Mouse (Mus musculus): ENCODE data around the gene Klhl29. TPM values are rescaled to one million over a fixed set of nuclear protein-coding genes. Genes with fewer than 3 reads are reported as not detected.

Klhl29 gene
- polyA plus RNA-seq, 1 experiment from 2014 or later, result 2.3 TPM

DNA sequence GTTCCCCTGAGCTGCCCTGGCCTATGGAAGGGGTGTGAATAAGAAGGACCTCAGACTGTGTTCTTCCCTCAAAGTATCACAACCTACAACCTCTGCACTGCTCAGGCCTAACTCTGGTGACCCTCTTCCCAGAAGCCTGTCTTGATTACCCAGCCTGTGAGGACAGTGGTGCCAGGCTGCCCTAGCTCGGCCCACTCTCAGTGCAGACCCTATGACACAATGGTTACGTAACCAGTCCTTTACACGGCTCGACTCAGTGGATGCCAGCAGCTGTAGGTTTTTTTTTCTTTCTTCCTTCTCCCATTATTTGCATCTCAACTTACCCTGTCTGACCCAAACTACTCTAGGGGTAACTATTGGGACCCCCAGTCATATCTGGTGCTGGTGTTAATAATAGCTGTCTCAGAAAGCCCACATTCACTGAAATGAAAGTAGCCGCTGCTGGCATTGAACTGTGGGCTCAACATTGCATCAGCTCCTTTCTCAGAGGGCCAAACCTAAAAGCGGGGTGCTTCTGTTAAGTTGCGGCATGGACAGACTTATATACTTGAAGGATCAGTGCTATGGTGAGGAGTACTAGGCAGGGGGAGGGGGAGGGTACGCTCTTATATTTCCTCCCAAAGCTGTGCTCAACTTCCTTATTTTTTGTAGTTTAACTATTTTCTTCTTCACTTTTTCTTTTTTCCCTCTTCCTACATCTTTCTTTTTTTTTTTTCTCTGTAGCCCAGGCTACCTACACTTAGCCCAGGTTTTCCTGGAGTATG, 152.9 kb downstream of the Klhl29 start:
- Histone ChIP-seq H3K27ac (no peak overlapping the region), H3K4me2 (replicated peaks) (no peak overlapping the region), H3K4me3 (no peak overlapping the region), H3K4me1 (peaks cover 32% of the 10 kb centered on the region), H3K9ac (no peak overlapping the region), H3K9me3 (no peaks in the 10 kb centered on the region), H3K36me3 (no peaks in the 10 kb centered on the region), H3K27me3 (no peaks in the 10 kb centered on the region)
- 96% methylated on average over 8 of the region's 8 CpGs for WGBS
- no peak for ATAC-seq (ENCODE audit: low FRiP score, low read depth)

DNA sequence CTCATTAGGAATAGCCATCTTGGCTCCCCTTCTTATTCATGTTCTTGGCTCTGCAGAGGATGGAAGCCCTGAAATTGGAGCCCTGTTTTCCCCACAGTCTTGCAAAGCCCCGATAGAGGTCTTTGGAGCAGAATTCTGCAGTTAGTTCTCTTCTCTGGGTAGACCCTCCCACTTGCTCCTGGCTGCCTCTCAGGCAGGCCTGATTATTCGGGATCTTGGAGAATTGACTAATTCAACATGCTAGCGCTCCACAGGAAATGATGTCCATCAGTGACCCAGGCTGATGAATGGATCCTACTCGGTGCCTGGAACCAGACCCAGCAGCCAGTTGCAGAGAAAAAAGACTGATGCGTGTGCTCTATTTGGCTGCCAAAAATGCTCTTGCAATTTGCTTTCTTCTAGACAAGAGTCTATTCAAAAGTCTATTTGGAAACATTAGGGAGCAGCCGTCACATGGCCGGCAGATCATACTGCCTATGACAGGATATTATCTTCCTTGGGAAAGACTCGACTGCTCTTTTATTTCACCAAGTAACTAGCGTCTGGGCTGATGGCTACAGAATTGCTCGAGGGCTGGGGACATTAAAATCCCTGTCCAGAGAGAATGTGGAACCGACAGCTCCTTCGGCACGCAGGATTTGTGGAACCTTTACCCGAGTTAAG, 155.4 kb downstream of the Klhl29 start:
- no peak for ATAC-seq (ENCODE audit: low FRiP score, low read depth)
- no peak overlapping the region for H3K4me2 ChIP-seq (replicated peaks)
- no peaks in the 10 kb centered on the region for H3K36me3 ChIP-seq
- no peak overlapping the region for H3K9ac ChIP-seq
- H3K27me3 ChIP-seq, result no peaks in the 10 kb centered on the region
- no peak overlapping the region; the same call in 1 of the 2 replicates for H3K27ac ChIP-seq
- H3K9me3 ChIP-seq, result no peaks in the 10 kb centered on the region
- WGBS, result 54% methylated on average over 14 of the region's 14 CpGs
- H3K4me1 ChIP-seq, result peaks cover 22% of the 10 kb centered on the region
- H3K4me3 ChIP-seq, result no peak overlapping the region

DNA sequence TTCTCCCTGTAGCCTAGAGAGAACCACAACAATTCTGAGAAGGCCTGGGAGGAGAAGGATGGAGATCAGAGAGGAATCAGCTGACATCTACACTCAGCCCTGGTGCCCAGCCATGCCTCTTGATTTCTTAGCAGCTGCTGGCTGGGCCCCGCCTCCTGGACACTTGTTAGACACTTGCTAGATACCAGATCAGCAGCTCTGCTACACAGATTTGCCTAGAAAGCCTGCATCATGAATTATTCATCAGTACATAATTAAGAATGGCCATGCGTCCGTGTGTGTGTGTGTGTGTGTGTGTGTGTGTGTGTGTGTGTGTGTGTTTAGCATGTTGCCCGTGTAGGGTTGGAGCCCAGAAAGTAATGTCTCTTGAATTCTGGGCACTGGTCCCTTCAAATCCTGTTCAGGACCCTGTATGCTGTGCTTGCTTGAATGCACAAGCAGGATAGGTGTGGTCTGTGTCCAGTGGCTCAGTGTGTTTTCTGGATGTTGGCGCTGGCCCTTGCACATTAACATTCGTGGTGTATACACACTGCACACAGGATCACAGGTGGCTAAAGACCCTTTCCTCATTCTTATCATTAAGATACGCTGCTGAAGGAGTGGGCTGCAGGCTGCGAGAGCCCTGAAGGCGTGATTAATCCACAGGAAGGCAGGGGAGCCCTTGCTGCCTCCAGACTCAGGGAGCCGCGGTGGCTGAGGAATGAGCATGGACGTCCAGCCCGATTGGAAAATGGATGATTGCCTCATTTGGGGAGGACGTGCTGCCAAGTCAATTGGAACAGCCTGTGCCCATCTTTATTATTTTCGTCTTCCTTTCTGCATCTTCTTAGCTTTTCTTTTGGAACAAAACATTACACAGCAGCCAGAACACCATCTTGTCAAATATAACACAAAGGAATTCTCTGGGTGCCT, 159.4 kb downstream of the Klhl29 start:
- H3K27me3 ChIP-seq, result no peaks in the 10 kb centered on the region
- no peak overlapping the region for H3K27ac ChIP-seq
- peaks cover 48% of the 10 kb centered on the region for H3K4me1 ChIP-seq
- no peak for ATAC-seq (ENCODE audit: low FRiP score, low read depth)
- H3K4me3 ChIP-seq, result no peak overlapping the region
- H3K9me3 ChIP-seq, result no peaks in the 10 kb centered on the region
- H3K36me3 ChIP-seq, result no peaks in the 10 kb centered on the region
- H3K4me2 ChIP-seq (replicated peaks), result no peak overlapping the region
- H3K9ac ChIP-seq, result no peak overlapping the region
- WGBS, result 59% methylated on average over 15 of the region's 15 CpGs

DNA sequence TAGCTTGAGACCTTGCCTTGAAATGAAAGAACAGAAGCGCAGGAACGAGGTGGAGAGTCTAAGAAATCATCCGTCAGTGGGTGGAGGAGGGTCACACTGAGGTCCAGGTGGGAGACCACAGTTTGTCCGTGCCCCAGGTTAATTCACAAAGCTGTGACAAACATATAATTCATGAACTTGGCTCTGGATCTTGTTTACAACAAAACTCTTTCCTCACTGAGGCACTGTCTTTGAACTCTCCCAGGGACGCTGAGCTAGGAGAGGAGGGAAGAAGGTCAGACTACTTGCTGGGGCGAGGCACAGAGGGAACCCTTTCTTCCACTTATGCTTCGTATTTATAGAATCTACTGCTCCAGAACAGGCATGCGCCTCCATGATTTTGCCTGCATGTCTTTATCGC, 161.2 kb downstream of the Klhl29 start:
- no peak overlapping the region for H3K4me3 ChIP-seq
- no peak for ATAC-seq (ENCODE audit: low FRiP score, low read depth)
- peaks cover 48% of the 10 kb centered on the region for H3K4me1 ChIP-seq
- no peak overlapping the region for H3K4me2 ChIP-seq (replicated peaks)
- 71% methylated on average over 9 of the region's 9 CpGs for WGBS
- no peaks in the 10 kb centered on the region for H3K27me3 ChIP-seq
- peak overlapping the region; percentile 81 for H3K27ac ChIP-seq
- H3K9ac ChIP-seq, result no peak overlapping the region
- no peaks in the 10 kb centered on the region for H3K9me3 ChIP-seq
- H3K36me3 ChIP-seq, result no peaks in the 10 kb centered on the region

DNA sequence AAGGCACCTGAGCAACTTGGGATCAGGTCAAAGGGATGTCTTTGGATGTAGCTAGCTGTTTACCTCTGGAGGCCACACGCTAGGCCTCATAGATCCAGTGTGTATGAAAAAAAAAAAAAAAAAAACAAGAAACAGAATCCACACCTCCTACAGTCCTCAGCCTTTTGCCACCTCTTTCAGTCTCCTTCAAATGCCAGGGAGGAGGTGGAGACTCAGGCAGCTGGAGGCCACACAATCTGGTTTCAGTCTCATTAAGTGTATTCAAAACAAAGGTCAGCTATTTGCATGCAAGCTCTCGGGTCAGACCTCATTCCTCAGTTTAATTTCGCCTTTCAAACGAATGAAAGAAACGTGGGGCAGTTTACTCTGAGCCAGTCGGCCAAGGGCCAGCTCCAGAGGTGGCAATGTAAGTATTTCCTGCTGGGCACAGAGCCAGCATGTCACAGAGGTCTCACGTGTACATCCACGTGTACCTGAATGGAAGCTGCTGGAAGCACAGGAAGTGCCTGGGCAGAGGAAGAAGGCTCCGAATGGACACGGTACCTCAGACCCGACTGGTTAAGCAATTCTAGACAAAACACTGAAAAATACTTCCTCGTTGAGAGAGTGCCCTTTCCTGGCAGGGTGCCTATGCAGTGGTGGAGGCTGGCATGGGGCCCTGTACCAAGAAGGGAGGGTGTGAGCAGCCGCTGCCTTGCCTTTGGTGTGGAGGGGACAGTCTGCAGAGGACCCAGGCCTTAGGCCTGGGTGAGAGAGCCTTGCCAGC, 162.0 kb downstream of the Klhl29 start:
- H3K9ac ChIP-seq, result no peak overlapping the region
- WGBS, result 21% methylated on average over 13 of the region's 13 CpGs
- H3K4me3 ChIP-seq, result no peak overlapping the region
- peaks cover 54% of the 10 kb centered on the region for H3K4me1 ChIP-seq
- H3K27me3 ChIP-seq, result no peaks in the 10 kb centered on the region
- no peaks in the 10 kb centered on the region for H3K36me3 ChIP-seq
- H3K9me3 ChIP-seq, result no peaks in the 10 kb centered on the region
- H3K4me2 ChIP-seq (replicated peaks), result 0 out of 2 replicates have a peak overlapping the region, but pooled peaks have one; percentile 7
- peak; percentile 69 for ATAC-seq (ENCODE audit: low FRiP score, low read depth)
- peak overlapping the region; percentile 81 for H3K27ac ChIP-seq

DNA sequence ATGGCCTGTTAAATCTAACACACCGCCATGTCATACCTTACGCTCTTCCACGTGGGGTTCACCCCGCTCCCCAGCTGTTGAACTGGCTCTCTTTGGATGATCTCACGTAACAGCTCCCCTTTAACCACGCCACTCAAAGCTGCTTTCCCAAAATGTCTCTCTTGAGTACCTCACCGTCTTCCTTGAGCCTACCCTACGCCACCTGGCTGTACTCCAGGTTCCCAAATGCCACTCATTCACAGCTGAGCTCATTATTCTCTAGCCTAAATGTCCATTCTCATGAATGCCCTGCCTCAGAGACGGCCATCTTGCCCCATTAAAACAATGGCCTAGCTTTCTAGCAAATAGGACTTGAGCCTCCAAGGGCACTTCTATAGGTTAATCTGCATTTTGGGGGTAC, 163.6 kb downstream of the Klhl29 start:
- Histone ChIP-seq H3K4me3 (no peak overlapping the region), H3K27ac (no peak overlapping the region), H3K4me1 (peaks cover 67% of the 10 kb centered on the region), H3K4me2 (replicated peaks) (no peak overlapping the region), H3K27me3 (no peaks in the 10 kb centered on the region), H3K36me3 (0 out of 2 replicates have a peak, but pooled peaks cover under 1% of the 10 kb centered on the region), H3K9me3 (no peaks in the 10 kb centered on the region), H3K9ac (no peak overlapping the region)
- WGBS, result 82% methylated on average over 9 of the region's 9 CpGs
- no peak for ATAC-seq (ENCODE audit: low FRiP score, low read depth)

DNA sequence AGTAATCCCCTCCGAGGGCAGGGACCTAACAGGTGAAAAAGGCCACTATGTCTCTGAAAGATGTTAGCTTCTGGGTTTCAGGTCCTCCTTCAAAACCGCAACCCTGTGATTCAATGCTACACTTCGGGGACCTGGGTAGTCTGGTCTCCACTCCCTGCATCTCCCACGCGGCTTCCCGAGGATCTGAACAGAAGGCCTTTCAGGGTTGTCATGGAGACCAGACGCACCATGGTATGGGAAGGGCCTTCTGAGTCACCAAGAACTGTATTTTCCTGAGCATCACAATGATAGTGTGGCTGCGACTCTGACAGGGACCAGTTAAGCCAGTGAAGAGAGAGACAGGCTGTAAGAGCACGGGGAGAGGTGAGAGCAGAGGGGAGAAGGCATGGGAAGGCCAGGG, 164.7 kb downstream of the Klhl29 start:
- Histone ChIP-seq H3K4me1 (peaks cover 70% of the 10 kb centered on the region), H3K9me3 (no peaks in the 10 kb centered on the region)
- ATAC-seq (ENCODE audit: low FRiP score, low read depth), result no peak

DNA sequence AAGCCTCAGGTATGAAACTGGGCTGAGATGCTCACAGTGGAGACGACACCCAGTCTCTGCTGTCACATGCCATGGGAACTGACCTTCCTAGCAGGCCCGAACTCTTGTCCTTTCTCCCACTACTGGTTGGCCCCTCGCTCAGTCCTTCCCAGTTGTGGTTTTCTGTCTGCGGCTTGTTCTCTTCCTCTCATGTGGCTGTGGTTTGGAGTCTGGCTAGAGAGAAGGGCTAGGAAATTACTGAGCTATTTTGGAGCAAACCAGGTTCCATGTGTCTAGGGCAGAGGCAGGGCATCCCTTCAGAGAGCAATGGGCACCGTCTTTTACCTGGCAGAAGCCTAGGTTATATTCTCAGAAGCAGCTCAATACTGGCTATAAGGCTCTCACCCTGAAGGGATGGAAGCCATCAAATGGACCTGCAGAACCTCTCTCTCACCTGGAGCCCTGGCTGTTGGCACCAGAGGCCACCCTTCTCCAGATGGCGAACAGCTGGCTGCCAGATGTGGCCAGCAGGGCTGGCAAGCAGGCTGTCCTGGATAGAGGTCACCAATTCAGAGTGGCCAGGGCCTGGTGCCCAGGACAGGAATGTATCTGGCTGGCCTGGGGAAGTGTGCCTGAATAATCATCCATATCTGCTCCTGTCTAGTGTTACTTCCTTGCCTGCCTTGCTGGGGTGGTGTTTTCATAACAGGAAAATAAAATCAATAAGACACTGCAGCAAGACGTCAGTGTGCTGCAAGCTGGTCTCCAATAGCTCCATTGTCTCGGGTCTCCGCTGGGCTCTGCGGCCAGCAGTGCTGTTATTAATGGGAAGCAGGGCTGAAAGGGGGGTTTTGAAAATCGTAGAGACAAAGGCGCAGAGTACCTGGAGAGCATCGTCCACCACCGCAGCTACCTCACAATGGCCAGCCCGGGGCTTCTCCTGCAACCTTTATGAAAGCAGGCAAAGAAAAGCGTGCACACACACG, 167.3 kb downstream of the Klhl29 start:
- H3K4me3 ChIP-seq, result no peak overlapping the region
- no peaks in the 10 kb centered on the region for H3K27me3 ChIP-seq
- 52% methylated on average over 17 of the region's 17 CpGs for WGBS
- H3K27ac ChIP-seq, result peak overlapping the region; percentile 56; the same call in 1 of the 2 replicates
- H3K4me2 ChIP-seq (replicated peaks), result no peak overlapping the region; the same call in 1 of the 2 replicates
- H3K4me1 ChIP-seq, result peaks cover 70% of the 10 kb centered on the region
- H3K36me3 ChIP-seq, result peaks cover 6% of the 10 kb centered on the region; the same call in 1 of the 2 replicates
- ATAC-seq (ENCODE audit: low FRiP score, low read depth), result 0 out of 2 replicates have a peak, but pooled peaks have one; percentile 28
- no peaks in the 10 kb centered on the region for H3K9me3 ChIP-seq
- H3K9ac ChIP-seq, result no peak overlapping the region

More for the DNA sequence above, 164.7 kb downstream of the Klhl29 start:
- H3K9ac ChIP-seq, result no peak overlapping the region
- H3K27ac ChIP-seq, result no peak overlapping the region
- WGBS, result 69% methylated on average over 9 of the region's 9 CpGs
- H3K4me3 ChIP-seq, result no peak overlapping the region
- no peaks in the 10 kb centered on the region for H3K27me3 ChIP-seq
- peaks cover 6% of the 10 kb centered on the region; the same call in 1 of the 2 replicates for H3K36me3 ChIP-seq
- H3K4me2 ChIP-seq (replicated peaks), result no peak overlapping the region

DNA sequence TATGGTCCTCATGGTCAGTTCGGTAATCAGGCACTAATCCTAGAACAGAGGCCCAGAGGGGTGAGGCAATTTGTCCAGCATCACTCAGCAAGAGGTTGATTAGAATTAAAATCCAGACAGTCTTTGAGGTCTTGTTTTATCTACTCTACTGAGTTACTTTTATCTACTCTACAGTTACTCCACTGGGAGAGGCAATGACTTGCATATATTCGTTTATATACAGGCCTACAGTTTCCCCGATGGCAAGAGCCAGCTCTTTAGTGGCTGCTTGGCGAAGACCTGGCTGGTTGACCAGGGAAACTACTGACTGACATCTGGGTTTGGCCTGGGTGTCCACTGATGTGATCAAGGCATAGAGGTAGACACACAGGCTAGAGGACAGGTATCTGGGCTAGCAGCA, 168.3 kb downstream of the Klhl29 start:
- H3K4me2 ChIP-seq (replicated peaks), result no peak overlapping the region
- no peaks in the 10 kb centered on the region for H3K27me3 ChIP-seq
- H3K4me3 ChIP-seq, result no peak overlapping the region
- H3K36me3 ChIP-seq, result peaks cover 9% of the 10 kb centered on the region; the same call in 1 of the 2 replicates
- no peaks in the 10 kb centered on the region for H3K9me3 ChIP-seq
- peaks cover 60% of the 10 kb centered on the region for H3K4me1 ChIP-seq
- H3K9ac ChIP-seq, result no peak overlapping the region
- H3K27ac ChIP-seq, result no peak overlapping the region
- no peak for ATAC-seq (ENCODE audit: low FRiP score, low read depth)
- 84% methylated on average over 4 of the region's 4 CpGs for WGBS

DNA sequence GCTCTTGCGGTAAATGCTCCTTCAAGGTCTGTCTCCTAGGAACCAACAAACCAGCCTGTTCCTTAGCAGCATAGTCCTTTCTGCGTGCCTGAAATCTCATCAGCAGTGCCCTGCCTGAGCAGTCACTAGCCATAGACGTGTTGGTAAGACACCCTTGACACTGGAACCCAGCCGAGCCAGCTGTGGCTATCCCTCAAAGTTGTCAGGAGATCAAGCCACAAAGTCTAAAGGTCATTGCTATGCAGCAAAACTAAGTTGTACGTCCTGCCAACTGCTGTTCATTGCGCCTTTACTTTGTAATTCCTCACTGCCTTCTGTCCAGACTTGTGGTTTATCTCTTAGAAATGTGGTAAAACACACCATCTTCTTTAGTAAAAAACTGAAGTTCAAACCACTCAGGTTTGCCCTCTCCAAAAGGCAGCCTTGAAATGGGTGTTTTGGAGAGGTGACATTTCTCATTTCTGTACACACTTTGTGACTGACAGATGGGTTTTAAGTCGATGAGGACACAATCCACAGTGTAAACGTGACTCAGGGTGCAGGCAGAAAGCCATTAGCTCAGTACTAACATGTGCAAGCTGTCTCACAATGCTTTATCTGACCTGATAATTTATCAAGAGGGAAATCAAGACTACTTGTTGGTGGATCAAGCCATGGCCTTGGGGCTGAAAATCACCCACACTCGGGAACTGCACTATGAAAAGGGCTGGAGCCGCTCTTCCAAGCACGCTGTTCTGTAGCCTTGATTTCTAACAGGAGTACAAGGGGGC, 171.2 kb downstream of the Klhl29 start:
- no peak overlapping the region for H3K9ac ChIP-seq
- peaks cover 33% of the 10 kb centered on the region for H3K4me1 ChIP-seq
- ATAC-seq (ENCODE audit: low FRiP score, low read depth), result no peak
- no peaks in the 10 kb centered on the region for H3K27me3 ChIP-seq
- H3K36me3 ChIP-seq, result peaks cover 12% of the 10 kb centered on the region; the same call in 1 of the 2 replicates
- no peak overlapping the region for H3K27ac ChIP-seq
- no peaks in the 10 kb centered on the region for H3K9me3 ChIP-seq
- no peak overlapping the region for H3K4me2 ChIP-seq (replicated peaks)
- H3K4me3 ChIP-seq, result no peak overlapping the region
- WGBS, result 67% methylated on average over 11 of the region's 11 CpGs
